Mouse (Mus musculus) embryonic fibroblast, embryonic 13.5 days (primary cell): ENCODE measurements around the gene Slc35f1.
A peak's percentile ranks its signal among the peaks of the same experiment; 100 is the strongest.

Experiments used
- CTCF ChIP-seq: IDR thresholded peaks from 2 replicates; pipeline ENCODE4 v1.5.1; 2011; ENCODE audit warnings: mild to moderate bottlenecking, control low read depth, low read length, moderate library complexity, borderline replicate concordance; ENCODE audit not compliant: insufficient read depth
- POLR2A ChIP-seq: IDR thresholded peaks from 2 replicates; pipeline ENCODE4 v1.6.1; 2011; ENCODE audit warnings: low read depth, mild to moderate bottlenecking, control low read depth, low read length, moderate library complexity

GRCm38 (mm10) chr10:52690334-52690991 lies at the start of gene Slc35f1:
- TF ChIP-seq POLR2A = no peak
- peak; percentile 62; the same call in 1 of the 2 replicates for TF ChIP-seq CTCF
